Mouse (Mus musculus): ENCODE results near the gene Emilin2. TPM values are rescaled to one million over a fixed set of nuclear protein-coding genes. Genes with fewer than 3 reads are reported as not detected.

Emilin2 gene
- total RNA-seq, 2 experiments from 2014 or later = 2.2 to 2.6 TPM

- intact Hi-C loops (cut with DNase I) = no loop called here
- DNase-seq (ENCODE audit: low spot score in 2 of 2) = no peak
These were observed 37.9 kb downstream of the Emilin2 start for GRCm38 (mm10) chr17:71273901-71274300.

GRCm38 (mm10) chr17:71268599-71268998, 43.2 kb downstream of the Emilin2 start:
- no peak for DNase-seq (ENCODE audit: low spot score in 2 of 2)
- intact Hi-C loops (cut with DNase I) = no loop called here

DNA sequence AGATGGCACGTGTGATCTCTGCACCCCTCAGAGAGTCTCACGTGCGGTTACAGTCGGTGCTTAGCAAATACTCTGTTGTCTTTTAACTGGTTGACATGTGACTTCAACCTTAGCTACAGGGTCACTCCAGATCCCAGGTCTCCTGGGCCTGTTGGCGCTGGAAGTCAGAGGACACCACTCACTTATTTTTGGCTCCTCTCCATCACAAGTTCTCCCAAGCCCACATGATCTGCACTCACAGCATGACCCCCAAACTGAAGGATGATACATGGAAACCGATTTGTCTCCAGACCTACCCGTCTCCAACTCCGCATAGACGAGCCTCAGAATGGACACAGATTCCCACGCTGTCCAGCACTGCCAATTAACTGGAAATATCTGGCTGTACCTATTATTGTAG, 43.6 kb downstream of the Emilin2 start:
- intact Hi-C loops (cut with DNase I) = no loop called here
- no peak for DNase-seq (ENCODE audit: low spot score in 2 of 2)

DNA sequence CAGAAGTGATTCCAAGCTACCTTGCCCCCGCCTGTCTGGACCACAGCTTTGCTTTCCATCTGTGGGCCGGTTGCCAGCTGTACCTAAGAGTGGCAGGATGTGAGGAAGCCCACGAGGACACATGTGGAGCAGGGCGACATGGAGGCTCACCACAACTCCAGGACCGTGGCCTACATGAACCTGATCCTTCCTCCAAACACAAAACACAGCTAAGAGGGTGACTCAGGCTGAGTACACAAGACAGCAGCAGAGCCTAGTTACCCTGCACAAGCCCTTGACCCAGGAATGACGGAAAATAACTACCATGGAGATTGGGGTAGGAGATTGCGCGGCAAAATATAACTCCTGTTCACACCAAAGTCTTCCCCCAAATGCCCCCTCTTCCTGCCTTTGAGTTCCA, 44.4 kb downstream of the Emilin2 start:
- intact Hi-C loops (cut with DNase I) = no loop called here
- DNase-seq (ENCODE audit: low spot score in 2 of 2) = no peak

GRCm38 (mm10) chr17:71265336-71266051, 46.3 kb downstream of the Emilin2 start:
- intact Hi-C loops (cut with DNase I) = no loop called here
- DNase-seq (ENCODE audit: low spot score in 2 of 2) = no peak

DNA sequence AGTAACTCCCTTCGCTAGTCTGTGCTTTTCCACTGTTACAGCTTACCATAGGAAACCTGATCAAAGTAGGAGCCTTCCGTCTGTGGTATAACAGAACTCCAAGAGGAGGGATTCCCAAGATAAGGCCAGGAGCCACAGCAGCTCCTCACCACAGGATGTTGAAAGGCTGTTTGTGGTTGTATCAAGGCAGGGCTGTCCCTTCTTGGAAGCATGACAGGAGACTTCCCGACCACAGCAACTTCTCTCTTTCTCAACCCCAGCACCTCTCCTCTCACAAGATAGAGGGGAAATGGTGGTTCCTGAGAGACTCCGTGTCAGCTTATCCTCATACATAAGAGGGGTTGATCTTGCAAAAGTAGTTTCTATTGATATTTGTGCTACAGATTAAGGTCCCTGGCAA, 47.0 kb downstream of the Emilin2 start:
- DNase-seq (ENCODE audit: low spot score in 2 of 2) = no peak
- intact Hi-C loops (cut with DNase I) = no loop called here

- DNase-seq (ENCODE audit: low spot score in 2 of 2) = no peak
- intact Hi-C loops (cut with DNase I) = no loop called here
These were observed 48.6 kb downstream of the Emilin2 start for GRCm38 (mm10) chr17:71263136-71263535.

GRCm38 (mm10) chr17:71260658-71261057, 51.1 kb downstream of the Emilin2 start:
- DNase-seq (ENCODE audit: low spot score in 2 of 2) = no peak
- intact Hi-C loops (cut with DNase I) = no loop called here

GRCm38 (mm10) chr17:71259727-71260126, 52.1 kb downstream of the Emilin2 start:
- DNase-seq (ENCODE audit: low spot score in 2 of 2) = no peak
- intact Hi-C loops (cut with DNase I) = no loop called here

GRCm38 (mm10) chr17:71256806-71257536, 54.8 kb downstream of the Emilin2 start:
- DNase-seq (ENCODE audit: low spot score in 2 of 2) = no peak
- intact Hi-C loops (cut with DNase I) = no loop called here

- DNase-seq (ENCODE audit: low spot score in 2 of 2) = no peak
- intact Hi-C loops (cut with DNase I) = no loop called here
These were observed 55.6 kb downstream of the Emilin2 start for GRCm38 (mm10) chr17:71256068-71256615.

GRCm38 (mm10) chr17:71254736-71255135, 57.0 kb downstream of the Emilin2 start:
- intact Hi-C loops (cut with DNase I) = loop anchor here (5.0 kb wide), 1 partner anchor 58 kb away; the partner anchor contains the start of gene Emilin2

DNA sequence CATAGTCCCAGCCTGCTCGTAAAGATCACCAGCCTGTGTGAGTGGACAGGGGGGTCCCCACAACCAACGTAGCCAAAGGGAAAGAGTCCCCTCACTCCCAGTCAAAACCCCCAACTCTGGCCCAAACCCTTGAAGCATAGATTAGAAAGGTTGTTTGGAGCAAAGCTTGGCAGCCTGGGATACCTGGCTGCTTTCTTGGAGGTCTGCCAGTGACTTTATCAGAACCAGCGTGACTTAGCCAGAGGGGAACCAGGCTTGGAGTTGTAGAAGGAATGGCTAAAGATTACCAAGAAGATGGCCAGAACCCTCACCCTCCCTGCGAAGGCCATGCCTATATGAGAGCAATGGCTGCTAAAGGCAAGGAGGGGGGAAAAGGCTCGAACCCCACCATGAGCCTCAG, 57.7 kb downstream of the Emilin2 start:
- DNase-seq (ENCODE audit: low spot score in 2 of 2) = no peak
- intact Hi-C loops (cut with DNase I) = loop anchor here (5.0 kb wide), 1 partner anchor 58 kb away; the partner anchor contains the start of gene Emilin2

More at GRCm38 (mm10) chr17:71254736-71255135, 57.0 kb downstream of the Emilin2 start:
- DNase-seq (ENCODE audit: low spot score in 2 of 2) = no peak

DNA sequence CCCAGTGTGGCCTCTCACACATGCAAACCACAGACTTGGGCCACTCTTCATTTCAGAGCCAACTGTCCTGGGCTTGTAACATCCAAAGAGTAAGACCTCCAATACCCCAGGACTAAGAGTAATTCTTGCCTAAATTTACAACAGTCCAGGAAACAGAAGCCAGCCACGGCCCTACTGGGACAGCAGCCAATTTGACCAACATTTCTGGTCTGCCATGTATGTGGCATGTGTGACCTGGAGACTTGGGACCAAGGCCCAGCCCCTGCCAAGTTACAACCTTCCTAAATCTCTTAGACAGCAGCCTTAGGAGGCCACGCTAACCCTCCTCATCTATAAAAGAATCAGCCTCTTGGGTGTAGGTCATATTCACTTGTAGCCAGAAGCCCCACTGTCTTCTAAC, 58.4 kb downstream of the Emilin2 start:
- intact Hi-C loops (cut with DNase I) = loop anchor here (5.0 kb wide), 1 partner anchor 59 kb away; the partner anchor contains the start of gene Emilin2

DNA sequence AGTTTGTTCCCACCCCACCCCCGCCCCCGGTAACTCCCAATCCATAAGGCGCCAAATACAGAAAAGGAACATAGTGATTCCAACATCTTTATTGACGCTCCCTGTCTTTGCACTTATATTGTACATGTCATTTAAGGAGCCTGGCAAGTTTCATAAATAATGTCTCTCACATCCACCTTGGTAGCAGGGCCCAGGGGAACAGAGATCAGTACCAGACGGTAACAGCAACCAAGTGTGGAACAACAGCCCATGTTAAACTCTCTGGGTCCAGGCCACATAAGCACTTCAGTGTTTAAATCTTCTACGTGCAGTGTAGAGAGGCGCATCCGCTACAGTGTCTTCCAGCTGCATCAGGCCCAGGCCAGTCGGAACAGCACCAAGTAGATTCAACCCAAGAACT, 59.7 kb downstream of the Emilin2 start:
- intact Hi-C loops (cut with DNase I) = loop anchor here (5.0 kb wide), 1 partner anchor 60 kb away; the partner anchor contains the start of gene Emilin2
- no peak for DNase-seq (ENCODE audit: low spot score in 2 of 2)

More for the DNA sequence above, 58.4 kb downstream of the Emilin2 start:
- DNase-seq (ENCODE audit: low spot score in 2 of 2) = no peak

GRCm38 (mm10) chr17:71251601-71252001, 60.2 kb downstream of the Emilin2 start:
- no peak for DNase-seq (ENCODE audit: low spot score in 2 of 2)
- intact Hi-C loops (cut with DNase I) = loop anchor here (5.0 kb wide), 1 partner anchor 61 kb away; the partner anchor contains the start of gene Emilin2

- DNase-seq (ENCODE audit: low spot score in 2 of 2) = peak; percentile 51 to 77
- intact Hi-C loops (cut with DNase I) = loop anchor here (5.0 kb wide), 1 partner anchor 61 kb away; the partner anchor contains the start of gene Emilin2
These were observed 60.8 kb downstream of the Emilin2 start for GRCm38 (mm10) chr17:71250819-71251600.

- no peak for DNase-seq (ENCODE audit: low spot score in 2 of 2)
- intact Hi-C loops (cut with DNase I) = loop anchor here (5.0 kb wide), 1 partner anchor 62 kb away; the partner anchor contains the start of gene Emilin2
These were observed 61.7 kb downstream of the Emilin2 start for GRCm38 (mm10) chr17:71250046-71250445.

DNA sequence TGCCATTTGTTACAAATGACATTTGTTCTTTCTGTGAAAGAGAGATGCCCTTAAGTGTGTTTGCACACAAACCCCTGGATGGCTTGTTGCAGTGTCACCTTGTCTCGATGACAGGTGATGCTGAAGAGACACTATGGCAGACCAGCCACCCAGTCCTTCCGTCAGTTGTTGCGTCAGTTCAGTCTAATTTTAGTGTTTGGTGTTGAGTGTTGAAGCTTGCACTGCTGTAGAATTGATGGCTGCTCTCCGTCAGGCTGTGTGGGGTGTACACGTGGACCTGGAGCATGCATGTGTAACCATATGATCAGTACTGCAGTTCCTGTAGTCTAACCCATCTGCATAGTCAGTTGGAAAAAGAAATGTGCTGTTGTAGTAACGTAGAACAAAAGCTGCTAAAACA, 62.8 kb downstream of the Emilin2 start:
- intact Hi-C loops (cut with DNase I) = no loop called here

More for the DNA sequence above, 62.8 kb downstream of the Emilin2 start:
- peak in 1 of 2 experiments; percentile 67 for DNase-seq (ENCODE audit: low spot score in 2 of 2)
